Mouse (Mus musculus) right cerebral cortex, postnatal 10 days (tissue): ENCODE measurements around the gene Phf5a.

Source experiments
- DNase-seq, 2 experiments: peaks; one replicate each; pipeline ENCODE4 v3.0.0; 2021; ENCODE audit warnings: low spot score in 2 of 2

Gene Phf5a

GRCm38 (mm10) chr15:81828426-81829207 is 43.1 kb downstream of the Phf5a start:
- no peak for DNase-seq

- DNase-seq: no peak
Measured at GRCm38 (mm10) chr15:81824832-81825231, 46.9 kb downstream of the Phf5a start.

GRCm38 (mm10) chr15:81822631-81823030 is 49.1 kb downstream of the Phf5a start:
- DNase-seq: no peak

GRCm38 (mm10) chr15:81818404-81818803 is 53.3 kb downstream of the Phf5a start:
- no peak for DNase-seq

- peak in 1 of 2 experiments; percentile 46 for DNase-seq
Measured at GRCm38 (mm10) chr15:81814716-81815370, 56.9 kb downstream of the Phf5a start.
